Mouse (Mus musculus): ENCODE results near the gene Pts. TPM values are rescaled to one million over a fixed set of nuclear protein-coding genes. Genes with fewer than 3 reads are reported as not detected.

Gene Pts
- 33.4 and 38.2 TPM in 2 replicates for polyA plus RNA-seq (2012; rRNA removed)

DNA sequence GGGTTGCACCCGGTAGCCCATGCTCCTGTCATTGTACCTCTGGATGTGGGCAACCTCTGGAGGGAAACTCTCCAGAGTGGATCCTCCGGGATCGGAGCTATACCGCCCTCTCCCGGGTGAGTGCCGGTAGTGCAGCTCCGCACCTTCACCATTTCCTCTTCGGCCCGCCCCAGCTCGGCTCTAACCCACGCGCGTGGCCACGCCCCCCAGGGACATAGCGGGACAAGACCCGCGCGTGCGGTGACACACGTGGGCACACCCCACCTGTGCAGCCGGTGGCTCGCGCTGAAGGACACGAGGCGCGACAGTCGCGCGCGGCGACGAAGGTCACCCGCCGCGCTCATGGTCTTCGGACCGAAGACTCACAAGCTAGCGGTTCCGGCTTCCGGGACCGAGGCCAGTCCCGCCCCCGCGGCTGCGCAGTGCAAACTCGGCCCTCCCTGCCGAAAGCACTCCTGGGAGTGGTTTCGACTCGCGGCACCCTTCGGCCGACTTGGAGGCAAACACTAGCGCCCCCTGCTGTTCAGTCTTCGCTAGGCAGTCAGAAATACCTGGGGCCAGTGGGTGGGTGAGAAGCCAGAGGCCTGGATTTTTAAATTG is at the start of gene Pts:
Gene Pts, minus strand, starts transcription at position 432 of the 600 bp plus-strand sequence.

DNA sequence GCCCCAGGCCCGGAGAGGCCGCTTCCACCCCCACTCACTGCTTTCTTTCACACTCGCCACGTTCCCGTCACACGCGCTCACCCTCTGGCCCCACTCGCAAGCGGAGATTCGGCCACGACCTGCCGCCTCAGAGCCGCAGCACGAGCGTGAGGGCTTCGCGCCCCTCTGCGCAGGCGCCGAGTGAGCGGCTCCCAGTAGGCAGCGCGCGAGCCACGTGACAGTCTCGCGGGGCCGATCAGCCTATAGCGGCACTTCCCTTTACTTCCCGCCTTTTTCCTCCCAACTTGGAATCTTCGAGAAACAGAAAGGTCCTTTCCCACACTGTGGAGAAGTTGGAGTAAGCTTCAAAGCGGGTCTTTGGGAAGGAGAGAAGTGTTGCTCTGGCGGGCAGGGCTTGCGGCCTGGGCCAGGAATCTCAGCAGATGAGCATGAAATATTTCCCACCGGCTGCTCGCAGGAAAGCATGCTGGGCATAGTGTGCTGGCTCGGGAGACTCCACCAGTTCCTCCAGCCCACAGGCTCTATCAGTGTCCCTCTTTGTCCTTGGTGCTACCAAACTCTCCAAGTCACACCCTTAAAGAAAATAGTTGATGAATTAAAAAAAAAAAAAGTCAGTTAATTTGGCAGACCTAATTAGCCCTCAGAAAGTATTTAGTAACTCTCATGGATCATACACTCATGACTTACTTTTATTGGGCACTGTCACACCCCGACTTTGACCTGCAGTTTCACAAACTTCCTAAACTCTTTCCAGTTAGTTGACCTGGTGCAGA is 32.8 kb upstream of the Pts start, which contains the start of gene Tex12:
Gene Tex12, minus strand, starts transcription at position 181 of the 773 bp plus-strand sequence.

DNA sequence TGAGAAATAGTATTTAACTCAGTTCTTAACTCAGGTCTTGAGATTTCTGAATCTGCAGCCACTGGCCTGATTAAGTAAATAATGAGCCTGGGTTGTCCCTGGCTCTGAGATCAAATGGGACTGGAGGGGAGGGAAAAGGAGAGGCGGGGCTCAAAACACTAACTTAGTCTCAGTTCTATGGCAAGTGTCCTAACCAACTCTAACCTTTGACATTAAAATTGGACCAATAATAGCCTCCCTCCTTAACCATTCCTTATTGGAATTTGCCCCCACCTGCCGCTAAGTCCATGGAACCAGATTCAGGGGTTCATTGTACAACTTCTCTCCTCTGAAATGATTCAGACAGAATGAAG is 26.5 kb upstream of the Pts start, which contains the start of gene Bco2:
Gene Bco2, minus strand, starts transcription at position 88 of the 353 bp plus-strand sequence.

DNA sequence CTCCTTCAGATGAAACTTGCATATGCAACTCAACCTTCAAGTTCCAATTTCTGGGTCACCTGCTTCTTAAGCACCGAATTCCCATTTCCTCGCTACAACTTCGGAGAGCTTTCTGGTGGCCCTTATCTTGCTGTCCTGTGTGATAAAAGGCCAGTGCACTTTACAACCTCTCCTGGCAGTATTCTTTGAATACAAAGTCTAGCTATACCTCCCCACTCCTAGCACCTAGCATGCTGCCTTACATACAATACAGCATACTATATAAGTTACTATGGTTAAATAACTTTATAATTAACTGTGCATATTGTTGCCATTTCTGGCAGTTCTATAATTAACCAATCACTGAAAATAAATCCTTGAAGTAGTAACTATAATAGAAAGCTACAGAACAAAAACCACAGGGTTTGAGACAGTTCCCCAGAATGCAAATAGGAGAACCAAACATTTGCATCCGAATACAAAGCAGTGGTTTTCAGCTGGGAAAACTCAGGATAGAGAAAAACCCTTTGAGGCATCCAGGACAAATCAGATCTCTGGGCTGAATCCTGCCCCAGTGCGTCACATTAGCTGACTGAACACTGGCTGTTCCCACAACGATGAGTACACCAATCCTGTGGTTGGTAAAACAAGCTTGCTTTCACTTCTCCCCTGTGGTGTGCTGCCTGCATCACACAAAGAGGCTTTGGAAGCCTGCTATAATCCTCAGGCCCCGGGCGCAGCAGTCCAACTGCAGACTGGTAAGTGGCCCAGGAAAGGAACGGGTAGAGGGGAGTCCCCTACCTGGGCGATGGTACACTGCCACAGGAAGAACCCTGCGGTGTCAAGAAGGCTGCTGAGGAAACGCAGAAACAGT is 25.9 kb upstream of the Pts start, which contains the start of gene Il18:
Gene Il18, plus strand, starts transcription at position 587 of the 853 bp plus-strand sequence.

DNA sequence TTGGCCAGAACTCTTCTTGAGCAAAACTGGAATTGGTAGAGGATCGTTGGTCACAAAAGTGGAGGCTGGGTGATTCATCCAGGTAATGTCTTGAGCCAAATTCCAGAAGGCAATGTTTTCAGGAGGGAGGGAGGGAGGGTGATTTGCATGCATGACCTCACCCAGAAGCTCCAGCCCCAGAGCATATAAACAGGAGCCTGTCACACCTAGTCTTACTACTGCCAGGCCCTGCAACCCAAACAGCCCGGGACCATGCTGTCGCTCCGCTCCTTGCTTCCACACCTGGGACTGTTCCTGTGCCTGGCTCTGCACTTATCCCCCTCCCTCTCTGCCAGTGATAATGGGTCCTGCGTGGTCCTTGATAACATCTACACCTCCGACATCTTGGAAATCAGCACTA is 34.2 kb downstream of the Pts start, which contains the start of gene Plet1:
Gene Plet1, plus strand, starts transcription at position 215 of the 400 bp plus-strand sequence.

Other genes with a start within 250 kb of the Pts start
- 47.4 and 52.1 TPM in 2 replicates for gene Rpl10-ps3, start 183.8 kb downstream of the Pts start, polyA plus RNA-seq (2012; rRNA removed)
- 76.3 and 144 TPM in 2 replicates for gene Plet1, start 34.2 kb downstream of the Pts start, polyA plus RNA-seq (2012; rRNA removed)
- 36.9 and 39.9 TPM in 2 replicates for gene Il18, start 26.1 kb upstream of the Pts start, polyA plus RNA-seq (2012; rRNA removed)
- 3.0 and 4.6 TPM in 2 replicates for gene Bco2, start 26.5 kb upstream of the Pts start, polyA plus RNA-seq (2012; rRNA removed)
- not detected in 2 replicates for gene Tex12, start 32.6 kb upstream of the Pts start, polyA plus RNA-seq (2012; rRNA removed)
- 315 and 398 TPM in 2 replicates for gene Sdhd, start 75.1 kb upstream of the Pts start, polyA plus RNA-seq (2012; rRNA removed)
- gene Timm8b, start 75.2 kb upstream of the Pts start, polyA plus RNA-seq (2012; rRNA removed) = 123 and 144 TPM in 2 replicates
- 0.66 and 1.0 TPM in 2 replicates for gene Pih1d2, start 88.6 kb upstream of the Pts start, polyA plus RNA-seq (2012; rRNA removed)
- 4.3 and 4.5 TPM in 2 replicates for gene Nkapd1, start 88.7 kb upstream of the Pts start, polyA plus RNA-seq (2012; rRNA removed)
- 20.5 and 20.6 TPM in 2 replicates for gene Dlat, start 131.1 kb upstream of the Pts start, polyA plus RNA-seq (2012; rRNA removed)
- 3.8 and 4.2 TPM in 2 replicates for gene Dixdc1, start 210.8 kb upstream of the Pts start, polyA plus RNA-seq (2012; rRNA removed)
- gene 2310030G06Rik, start 217.8 kb upstream of the Pts start, polyA plus RNA-seq (2012; rRNA removed) = 10.6 and 10.8 TPM in 2 replicates
- 58.7 and 96.1 TPM in 2 replicates for gene Cryab, start 222.6 kb upstream of the Pts start, polyA plus RNA-seq (2012; rRNA removed)
- 22.0 and 25.4 TPM in 2 replicates for gene Hspb2, start 223.6 kb upstream of the Pts start, polyA plus RNA-seq (2012; rRNA removed)
- gene Fdxacb1, start 239.5 kb upstream of the Pts start, polyA plus RNA-seq (2012; rRNA removed) = 3.2 and 3.4 TPM in 2 replicates
- 26.7 and 31.0 TPM in 2 replicates for gene Alg9, start 246.3 kb upstream of the Pts start, polyA plus RNA-seq (2012; rRNA removed)
- gene 1110032A03Rik, start 246.8 kb upstream of the Pts start, polyA plus RNA-seq (2012; rRNA removed) = 27.5 and 36.9 TPM in 2 replicates

Data from colon, adult 2 months (tissue).